Mouse (Mus musculus): Measurements from ENCODE around the gene Exo5. TPM values are rescaled to one million over a fixed set of nuclear protein-coding genes. Genes with fewer than 3 reads are reported as not detected.

Gene Exo5
- polyA plus RNA-seq (2012; rRNA removed) = 4.1 and 4.5 TPM in 2 replicates

DNA sequence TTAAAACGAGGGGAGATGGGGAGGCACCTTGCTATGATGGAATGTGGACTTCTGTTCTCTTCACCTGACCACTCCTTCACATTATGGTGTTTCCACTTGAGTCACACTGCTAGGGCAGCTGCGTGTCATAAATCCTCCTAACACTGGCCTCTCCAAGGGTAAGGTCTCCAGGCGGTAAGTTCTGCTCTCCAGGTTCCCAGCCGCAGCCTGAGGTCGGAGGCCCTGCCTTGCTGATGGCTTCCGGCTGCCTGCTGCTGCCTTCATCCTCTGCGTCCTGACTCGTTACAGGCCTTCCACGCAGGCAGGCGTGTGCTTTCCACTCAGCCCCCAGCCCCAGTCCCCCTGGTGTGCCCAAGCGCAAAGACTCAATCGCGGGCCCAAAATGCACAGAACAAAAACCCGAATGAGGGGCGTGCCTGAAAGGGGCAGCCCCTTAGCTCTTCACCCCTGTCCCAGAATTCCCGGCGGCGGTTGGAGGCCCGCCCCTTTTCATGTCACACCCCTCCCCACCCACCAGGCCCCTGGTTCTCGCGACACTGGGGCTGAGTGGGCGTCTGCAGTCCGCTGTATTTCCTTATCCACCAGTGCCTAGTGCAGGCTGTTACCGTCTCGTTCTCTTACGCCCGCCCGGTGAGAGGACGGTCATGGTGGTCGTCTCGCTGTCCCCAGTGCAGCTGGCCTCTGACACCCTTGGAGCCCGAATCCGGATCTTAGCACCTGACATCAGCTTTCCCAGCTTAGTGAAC lies at the start of gene Exo5:
Gene Exo5, minus strand, starts transcription at position 464 of the 746 bp plus-strand sequence.
- TF ChIP-seq CTCF (IDR thresholded peaks at IDR 0.05; ENCODE audit: extremely low read depth, insufficient read depth, insufficient read length, insufficient replicate concordance) = no peak
- peak; percentile 96 for TF ChIP-seq POLR2A (IDR thresholded peaks at IDR 0.05; ENCODE audit: low read depth, low read length)
- no peaks in the 10 kb centered on the region for H3K27me3 ChIP-seq (ENCODE audit: control insufficient read depth, insufficient read depth, low read length)
- no peaks in the 10 kb centered on the region for H3K4me1 ChIP-seq (ENCODE audit: control insufficient read depth, insufficient read depth, insufficient read length)
- H3K27ac ChIP-seq (ENCODE audit: insufficient read depth, low read length) = peak within 1 kb of the TSS; percentile 77
- peak within 1 kb of the TSS; percentile 70 for H3K4me3 ChIP-seq (ENCODE audit: extremely low read depth, insufficient read depth, insufficient read length)
- H3K36me3 ChIP-seq (ENCODE audit: control insufficient read depth, insufficient read depth, low read length) = peaks cover 11% of the 10 kb centered on the region
- peak; percentile 86 to 93 for DNase-seq (ENCODE audit: low read depth in 1 of 2, low spot score in 2 of 2)
- under 1% methylated on average over 33 of the region's 33 CpGs for WGBS

DNA sequence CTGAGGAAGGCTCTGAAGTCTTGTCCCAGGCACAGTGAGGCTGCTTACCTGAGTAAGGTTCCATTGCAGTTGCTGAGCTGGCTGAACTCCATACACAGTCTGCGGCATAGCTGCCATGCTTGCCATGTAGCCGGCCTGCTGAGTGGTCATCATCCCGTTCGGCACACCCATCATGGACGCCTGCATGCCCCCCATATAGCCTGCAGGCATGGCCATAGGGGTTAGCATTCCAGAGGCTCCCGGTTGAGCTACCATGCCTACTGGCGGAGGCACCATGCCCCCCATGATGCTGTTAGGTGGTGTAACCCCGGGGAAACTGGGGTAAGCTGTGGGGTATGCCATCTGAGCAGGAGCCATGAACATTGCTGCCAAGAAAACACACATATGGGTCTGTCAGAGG lies 47.0 kb upstream of the Exo5 start:
- WGBS = 94% methylated on average over 8 of the region's 8 CpGs
- peaks cover 19% of the 10 kb centered on the region for H3K4me1 ChIP-seq (ENCODE audit: control insufficient read depth, insufficient read depth, insufficient read length)
- no peak overlapping the region for H3K4me3 ChIP-seq (ENCODE audit: extremely low read depth, insufficient read depth, insufficient read length)
- no peak for DNase-seq (ENCODE audit: low read depth in 1 of 2, low spot score in 2 of 2)
- no peak overlapping the region for H3K27ac ChIP-seq (ENCODE audit: insufficient read depth, low read length)
- H3K36me3 ChIP-seq (ENCODE audit: control insufficient read depth, insufficient read depth, low read length) = peaks cover 48% of the 10 kb centered on the region
- TF ChIP-seq POLR2A (IDR thresholded peaks at IDR 0.05; ENCODE audit: low read depth, low read length) = no peak
- TF ChIP-seq CTCF (IDR thresholded peaks at IDR 0.05; ENCODE audit: extremely low read depth, insufficient read depth, insufficient read length, insufficient replicate concordance) = no peak
- no peaks in the 10 kb centered on the region for H3K27me3 ChIP-seq (ENCODE audit: control insufficient read depth, insufficient read depth, low read length)

DNA sequence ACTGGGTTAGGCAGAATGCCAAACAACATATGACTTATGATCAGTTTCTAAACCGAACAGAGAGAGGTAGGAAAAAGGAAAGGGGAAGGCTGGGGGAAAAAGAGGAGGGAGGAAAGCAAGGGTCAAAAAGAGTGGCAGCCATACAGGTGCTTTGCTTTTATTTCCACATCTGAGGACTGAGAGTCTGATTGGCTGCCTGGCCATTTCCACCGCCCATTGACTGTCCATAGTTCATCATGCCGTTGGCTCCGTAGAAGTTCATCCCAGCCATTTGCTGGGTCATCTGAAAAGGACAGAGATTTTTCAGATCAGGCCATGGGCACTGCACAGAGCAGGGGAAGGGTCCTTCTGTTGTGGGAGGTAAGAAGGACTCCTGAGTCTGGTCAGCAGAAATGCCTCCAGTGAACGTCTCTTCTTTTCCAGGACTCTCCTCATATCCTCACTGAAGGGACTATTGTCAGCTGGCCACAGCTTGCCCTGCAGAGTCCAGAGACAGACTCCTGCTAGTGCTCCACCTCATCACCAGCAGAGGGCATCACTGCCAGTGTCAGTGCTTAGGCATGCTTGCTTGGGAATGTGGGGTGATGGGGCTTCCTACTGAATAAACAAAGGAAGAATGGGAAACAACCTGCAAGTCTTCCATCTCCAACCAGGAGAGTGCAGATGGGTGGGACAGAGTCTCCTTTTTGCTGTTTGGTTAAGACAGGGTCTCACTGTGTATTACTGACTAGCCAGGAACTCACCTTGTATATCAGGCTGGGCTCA lies 44.7 kb upstream of the Exo5 start:
- TF ChIP-seq POLR2A (IDR thresholded peaks at IDR 0.05; ENCODE audit: low read depth, low read length) = no peak
- TF ChIP-seq CTCF (IDR thresholded peaks at IDR 0.05; ENCODE audit: extremely low read depth, insufficient read depth, insufficient read length, insufficient replicate concordance) = peak; percentile 37; the same call in 1 of the 2 replicates
- no peak overlapping the region for H3K4me3 ChIP-seq (ENCODE audit: extremely low read depth, insufficient read depth, insufficient read length)
- peaks cover 6% of the 10 kb centered on the region; the same call in 1 of the 2 replicates for H3K4me1 ChIP-seq (ENCODE audit: control insufficient read depth, insufficient read depth, insufficient read length)
- peak in 1 of 2 experiments; percentile 49 for DNase-seq (ENCODE audit: low read depth in 1 of 2, low spot score in 2 of 2)
- WGBS = 92% methylated on average over 5 of the region's 5 CpGs
- H3K27ac ChIP-seq (ENCODE audit: insufficient read depth, low read length) = no peak overlapping the region
- peaks cover 43% of the 10 kb centered on the region for H3K36me3 ChIP-seq (ENCODE audit: control insufficient read depth, insufficient read depth, low read length)
- H3K27me3 ChIP-seq (ENCODE audit: control insufficient read depth, insufficient read depth, low read length) = no peaks in the 10 kb centered on the region

DNA sequence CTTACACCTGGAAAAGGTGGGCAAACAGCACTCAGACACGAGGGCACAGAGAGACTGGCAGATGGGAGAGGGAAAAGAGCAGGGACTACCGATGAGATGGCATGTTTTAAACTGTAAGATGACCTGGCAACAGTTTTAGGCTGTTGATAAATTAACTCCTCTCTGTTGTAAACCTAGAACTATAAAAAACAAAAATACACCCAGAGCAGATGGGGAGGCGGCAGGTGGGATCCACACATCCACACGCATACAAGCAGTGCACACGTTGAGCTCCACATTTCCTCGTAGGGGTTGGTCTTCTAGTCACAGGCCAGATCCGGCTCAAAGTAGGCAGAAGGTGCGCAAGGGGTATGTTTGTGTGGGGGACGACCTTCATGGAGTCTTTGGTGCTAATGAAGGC lies 43.7 kb upstream of the Exo5 start:
- Histone ChIP-seq H3K36me3 (ENCODE audit: control insufficient read depth, insufficient read depth, low read length) (peaks cover 39% of the 10 kb centered on the region), H3K4me1 (ENCODE audit: control insufficient read depth, insufficient read depth, insufficient read length) (peaks cover 4% of the 10 kb centered on the region; the same call in 1 of the 2 replicates), H3K27ac (ENCODE audit: insufficient read depth, low read length) (no peak overlapping the region), H3K4me3 (ENCODE audit: extremely low read depth, insufficient read depth, insufficient read length) (no peak overlapping the region), H3K27me3 (ENCODE audit: control insufficient read depth, insufficient read depth, low read length) (no peaks in the 10 kb centered on the region)
- TF ChIP-seq POLR2A (IDR thresholded peaks at IDR 0.05; ENCODE audit: low read depth, low read length) (no peak), CTCF (IDR thresholded peaks at IDR 0.05; ENCODE audit: extremely low read depth, insufficient read depth, insufficient read length, insufficient replicate concordance) (no peak)
- DNase-seq (ENCODE audit: low read depth in 1 of 2, low spot score in 2 of 2) = no peak
- 95% methylated on average over 9 of the region's 9 CpGs for WGBS

DNA sequence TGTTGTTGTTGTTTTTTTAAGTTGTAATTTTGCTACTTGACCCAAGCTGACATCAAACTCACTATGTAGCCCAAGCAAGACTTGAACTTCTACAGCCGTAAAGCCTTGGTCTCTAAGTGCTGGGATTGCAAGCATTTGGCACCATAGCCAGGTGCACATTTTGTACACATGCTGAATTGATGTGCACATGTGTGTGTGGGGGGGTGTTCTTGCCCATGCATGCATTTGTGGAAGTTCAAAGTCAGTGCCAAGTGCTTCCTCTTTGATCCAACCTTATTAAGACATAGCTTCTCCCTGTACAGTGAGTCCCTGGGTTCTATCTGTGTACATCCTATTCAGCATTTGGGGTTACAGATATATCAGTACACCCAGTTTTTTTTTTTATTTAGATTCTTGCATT lies 30.8 kb upstream of the Exo5 start:
- H3K27ac ChIP-seq (ENCODE audit: insufficient read depth, low read length) = no peak overlapping the region
- no peaks in the 10 kb centered on the region for H3K27me3 ChIP-seq (ENCODE audit: control insufficient read depth, insufficient read depth, low read length)
- H3K36me3 ChIP-seq (ENCODE audit: control insufficient read depth, insufficient read depth, low read length) = no peaks in the 10 kb centered on the region
- no peak overlapping the region for H3K4me3 ChIP-seq (ENCODE audit: extremely low read depth, insufficient read depth, insufficient read length)
- peaks cover 13% of the 10 kb centered on the region for H3K4me1 ChIP-seq (ENCODE audit: control insufficient read depth, insufficient read depth, insufficient read length)
- DNase-seq (ENCODE audit: low read depth in 1 of 2, low spot score in 2 of 2) = no peak
- WGBS = 71% methylated on average over 1 of the region's 1 CpGs
- TF ChIP-seq POLR2A (IDR thresholded peaks at IDR 0.05; ENCODE audit: low read depth, low read length) (no peak), CTCF (IDR thresholded peaks at IDR 0.05; ENCODE audit: extremely low read depth, insufficient read depth, insufficient read length, insufficient replicate concordance) (no peak)

DNA sequence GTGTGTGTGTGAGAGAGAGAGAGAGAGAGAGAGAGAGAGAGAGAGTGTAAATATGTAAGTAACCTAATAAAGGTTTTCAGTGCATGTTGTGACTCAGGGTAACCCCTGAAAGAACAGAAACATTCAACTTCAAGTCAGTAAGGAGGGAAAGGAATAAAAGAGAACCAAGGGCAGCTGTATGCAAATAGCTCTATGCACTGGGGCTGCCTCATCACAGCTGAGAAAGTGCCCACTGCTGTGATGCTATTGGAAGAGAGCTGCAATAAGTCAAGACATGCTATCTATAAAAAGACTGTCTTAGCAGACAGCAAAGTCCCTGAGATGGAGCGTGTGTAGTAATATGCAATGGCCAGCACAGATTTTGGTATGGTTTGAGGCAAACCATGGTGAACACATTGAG lies 28.9 kb upstream of the Exo5 start:
- H3K4me1 ChIP-seq (ENCODE audit: control insufficient read depth, insufficient read depth, insufficient read length) = peaks cover 13% of the 10 kb centered on the region
- WGBS = 39% methylated on average over 1 of the region's 1 CpGs
- peak overlapping the region; percentile 29 for H3K27ac ChIP-seq (ENCODE audit: insufficient read depth, low read length)
- no peak overlapping the region for H3K4me3 ChIP-seq (ENCODE audit: extremely low read depth, insufficient read depth, insufficient read length)
- no peaks in the 10 kb centered on the region for H3K36me3 ChIP-seq (ENCODE audit: control insufficient read depth, insufficient read depth, low read length)
- TF ChIP-seq CTCF (IDR thresholded peaks at IDR 0.05; ENCODE audit: extremely low read depth, insufficient read depth, insufficient read length, insufficient replicate concordance) (no peak), POLR2A (IDR thresholded peaks at IDR 0.05; ENCODE audit: low read depth, low read length) (no peak)
- H3K27me3 ChIP-seq (ENCODE audit: control insufficient read depth, insufficient read depth, low read length) = no peaks in the 10 kb centered on the region
- DNase-seq (ENCODE audit: low read depth in 1 of 2, low spot score in 2 of 2) = no peak
